Mouse (Mus musculus): ENCODE measurements around the gene 4930519G04Rik.

DNA sequence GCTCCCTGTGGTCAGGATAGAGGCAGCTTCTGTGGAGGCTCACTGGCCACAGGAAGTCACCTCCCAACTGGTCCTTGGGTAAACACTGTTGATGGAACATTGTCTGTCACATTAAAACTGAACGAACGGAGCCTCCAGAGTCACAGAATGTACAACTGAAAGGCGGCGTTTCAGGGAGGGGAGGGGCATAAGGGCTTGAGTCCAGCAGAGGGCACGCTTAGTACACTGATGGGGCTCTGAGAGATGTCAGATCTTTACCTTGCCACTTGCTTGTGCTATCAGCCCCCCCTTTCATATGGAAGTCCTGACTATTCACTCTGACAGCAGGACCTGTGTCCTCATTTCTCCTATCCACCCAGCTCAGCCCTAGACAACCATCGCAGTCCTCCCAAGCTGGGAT is 22.4 kb downstream of the 4930519G04Rik start:
- TF ChIP-seq CTCF (IDR thresholded peaks at IDR 0.05; ENCODE audit: low read depth), result peak; percentile 74
- TF ChIP-seq EP300 (optimal IDR thresholded peaks at IDR 0.05), result no peak

All from stomach, postnatal 0 days (tissue).